Mouse (Mus musculus) gastrocnemius, postnatal 4 days (tissue): ENCODE results near the gene Lrfn2. TPM values are rescaled to one million over a fixed set of nuclear protein-coding genes. Genes with fewer than 3 reads are reported as not detected.

Experiments used
- DNase-seq, 2 experiments: peaks; one replicate each; pipeline ENCODE4 v3.0.0; 2021 to 2022; ENCODE audit warnings: low spot score in 2 of 2, mixed read lengths in 2 of 2
- long read RNA-seq, 2 experiments: library from polyadenylated mRNA; stranded (forward); transcript quantifications; one replicate each; pipeline ENCODE4 v2.0.0; 2021
- total RNA-seq, 2 experiments: library from RNA; stranded (reverse); gene quantifications; 2 replicates each; pipeline ENCODE4 v1.2.3; 2021

Gene Lrfn2
- under 1 TPM; 0.65 to 0.74 TPM for total RNA-seq
- long read RNA-seq, experiment 1 = 0 reads
- long read RNA-seq, experiment 2 = 0 reads

- peak; percentile 63 to 78 for DNase-seq
These were observed at the start of gene Lrfn2 for GRCm38 (mm10) chr17:48931621-48932405. TSS of gene Lrfn2 (plus strand) at chr17:48932379.

DNA sequence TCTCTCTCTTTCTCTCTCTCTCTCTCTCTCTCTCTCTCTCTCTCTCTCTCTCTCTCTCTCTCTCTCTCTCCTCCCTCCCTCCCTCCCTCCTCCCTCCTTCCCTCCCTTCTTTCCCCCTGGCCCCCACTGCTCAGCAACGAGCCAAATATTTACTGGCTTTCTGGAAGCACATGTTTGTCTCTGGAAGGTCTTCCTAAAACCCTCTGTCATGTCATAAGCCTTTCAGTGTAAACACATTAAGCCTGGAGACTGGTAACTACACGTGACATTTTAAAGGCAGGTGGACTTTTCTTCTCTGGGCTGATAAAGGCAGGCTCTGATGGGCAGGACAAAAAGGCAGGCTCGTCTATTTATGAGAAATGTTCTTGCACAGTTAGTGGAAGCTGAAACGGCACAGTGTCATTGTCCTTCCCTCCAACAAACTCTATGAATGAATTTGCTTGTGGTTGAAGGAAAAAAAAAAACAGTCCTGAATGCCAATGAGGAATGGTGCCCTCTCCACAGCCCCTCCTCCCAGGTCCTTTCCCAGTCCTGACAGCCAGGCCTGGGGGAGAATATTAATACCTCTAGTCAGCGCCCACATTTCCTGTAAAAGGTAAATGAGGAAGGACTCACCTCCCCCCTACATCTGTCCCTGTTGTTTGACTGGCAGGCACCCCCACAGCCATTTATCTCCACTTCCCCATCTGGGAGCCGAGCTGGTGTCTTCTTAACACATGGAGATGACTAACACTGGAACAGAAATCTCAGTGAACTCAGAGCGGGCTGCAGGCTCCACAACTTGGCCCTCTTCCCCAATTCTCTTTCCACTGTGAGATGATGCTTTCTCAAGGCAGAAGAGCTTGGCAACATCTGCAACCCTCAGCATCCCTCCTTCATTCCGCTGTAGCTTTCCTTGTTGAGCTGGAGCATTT is 44.5 kb upstream of the Lrfn2 start:
- DNase-seq = no peak

DNA sequence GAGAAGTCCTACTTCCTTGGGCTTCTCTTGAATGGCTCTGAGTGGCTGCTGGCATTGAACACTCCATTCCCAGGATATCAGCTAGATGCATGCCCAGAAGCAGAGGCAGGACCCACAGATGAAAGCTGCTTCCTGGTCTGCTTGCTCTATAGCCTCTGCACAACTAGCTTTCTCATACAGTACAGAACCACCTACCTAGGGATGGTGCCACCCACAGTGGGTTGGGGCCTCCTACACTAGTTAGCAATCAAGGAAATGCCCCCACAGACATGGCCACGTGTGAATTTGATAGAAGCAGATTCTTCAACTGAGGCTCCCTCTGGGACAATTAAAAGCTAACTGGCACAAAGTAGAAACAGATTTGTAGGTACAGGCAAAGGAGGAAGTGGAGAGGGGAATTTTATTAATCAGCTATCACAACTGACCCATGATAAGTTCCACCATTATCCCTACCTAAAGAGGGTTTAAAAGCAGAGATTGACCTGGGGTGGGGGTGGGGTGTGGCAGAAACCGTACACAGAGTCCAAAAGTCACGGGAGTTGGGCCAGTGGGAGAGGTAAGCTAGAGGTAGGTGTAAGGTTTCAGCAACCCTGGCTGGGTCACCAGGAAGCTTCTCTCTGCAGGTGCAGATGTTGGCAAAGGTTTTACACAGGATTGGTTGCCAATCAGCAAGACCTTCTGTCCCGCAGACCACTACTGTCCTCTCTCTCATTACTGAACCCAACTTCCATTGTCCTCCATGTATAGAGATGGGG is 26.7 kb upstream of the Lrfn2 start:
- DNase-seq = no peak

DNA sequence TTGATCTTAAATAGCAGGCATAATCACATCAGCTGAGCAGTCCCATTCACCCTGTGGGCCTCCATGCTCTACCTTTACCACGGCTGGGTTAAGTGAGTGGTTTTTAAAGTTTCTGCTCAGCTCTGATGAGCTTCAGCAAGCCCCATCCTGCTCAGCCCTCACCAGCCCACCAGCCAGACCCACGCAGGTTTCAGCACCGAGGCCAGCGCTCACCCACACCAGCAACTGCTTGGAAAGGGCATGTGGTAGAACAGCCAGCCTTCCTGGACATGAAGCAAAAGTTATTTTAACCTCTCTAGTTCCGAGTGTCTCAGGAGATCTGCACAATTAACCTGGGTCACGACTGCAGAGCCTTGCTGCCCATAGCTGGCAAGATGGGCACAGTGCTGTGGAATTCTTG is 18.7 kb upstream of the Lrfn2 start:
- no peak for DNase-seq

DNA sequence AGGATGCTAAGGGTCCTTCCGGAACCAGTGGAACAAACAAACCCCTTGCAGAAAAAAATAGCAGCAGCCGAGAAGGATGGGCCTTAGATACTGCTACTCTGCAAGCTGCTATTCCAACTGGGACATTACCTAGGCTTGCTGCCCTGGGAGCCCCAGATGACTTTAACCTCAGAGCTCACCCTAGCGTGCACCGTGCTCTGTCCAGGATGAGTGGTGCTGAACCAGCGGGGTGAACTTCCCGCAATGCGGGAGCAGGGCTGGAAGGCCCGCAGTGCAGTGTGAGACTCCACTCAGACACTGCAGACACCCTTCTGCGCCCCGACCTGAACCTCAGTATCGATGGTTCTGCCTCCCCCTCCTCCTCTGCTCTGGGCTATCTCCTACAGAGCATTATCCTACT is 14.8 kb upstream of the Lrfn2 start:
- DNase-seq = peak in 1 of 2 experiments; percentile 29

GRCm38 (mm10) chr17:48918458-48918857 is 13.7 kb upstream of the Lrfn2 start:
- DNase-seq = no peak

DNA sequence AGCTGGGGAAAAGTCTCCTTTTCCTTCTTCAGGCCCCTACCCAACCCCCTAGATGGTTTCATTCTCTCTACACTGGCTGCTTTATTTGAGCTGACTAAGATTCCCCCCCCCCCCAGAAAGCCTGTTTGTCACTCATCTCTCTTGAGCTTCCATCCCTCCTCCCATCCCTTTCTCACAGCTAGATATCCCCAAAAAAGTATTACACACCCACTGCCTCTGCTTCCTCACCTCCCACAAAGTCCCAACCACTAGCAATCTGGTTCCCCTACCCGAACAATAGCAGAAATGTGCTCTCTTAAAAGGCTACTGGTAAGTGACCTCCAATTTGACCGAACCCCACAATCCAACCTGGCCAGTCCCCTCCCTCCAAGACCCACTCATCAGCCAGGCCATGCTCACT is 9.3 kb upstream of the Lrfn2 start:
- DNase-seq = no peak

DNA sequence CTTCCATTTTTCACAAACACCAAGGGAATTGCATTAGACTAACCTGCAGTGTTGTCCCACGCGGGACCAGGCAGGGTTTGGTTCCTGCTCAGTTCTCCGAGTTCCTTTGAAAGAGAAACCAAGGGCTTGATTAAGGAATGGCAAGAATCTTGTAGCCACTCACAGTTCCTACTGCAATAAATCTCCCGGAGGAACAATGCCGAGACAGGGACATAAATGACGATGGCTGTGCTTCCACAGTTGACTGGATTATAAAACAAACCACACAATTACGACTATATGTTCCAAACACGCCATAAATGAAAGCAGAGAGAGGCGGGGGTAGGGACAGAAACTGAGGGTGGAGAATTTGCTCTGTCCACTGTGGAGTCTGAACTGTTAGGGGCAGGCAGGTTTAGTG is 6.8 kb upstream of the Lrfn2 start:
- DNase-seq = no peak

GRCm38 (mm10) chr17:48930994-48931393 is 1.2 kb upstream of the Lrfn2 start:
- no peak for DNase-seq

- DNase-seq = peak in 1 of 2 experiments; percentile 28
These were observed 277 bp downstream of the Lrfn2 start for GRCm38 (mm10) chr17:48932406-48932906.

GRCm38 (mm10) chr17:48932916-48933315 is 737 bp downstream of the Lrfn2 start:
- no peak for DNase-seq

DNA sequence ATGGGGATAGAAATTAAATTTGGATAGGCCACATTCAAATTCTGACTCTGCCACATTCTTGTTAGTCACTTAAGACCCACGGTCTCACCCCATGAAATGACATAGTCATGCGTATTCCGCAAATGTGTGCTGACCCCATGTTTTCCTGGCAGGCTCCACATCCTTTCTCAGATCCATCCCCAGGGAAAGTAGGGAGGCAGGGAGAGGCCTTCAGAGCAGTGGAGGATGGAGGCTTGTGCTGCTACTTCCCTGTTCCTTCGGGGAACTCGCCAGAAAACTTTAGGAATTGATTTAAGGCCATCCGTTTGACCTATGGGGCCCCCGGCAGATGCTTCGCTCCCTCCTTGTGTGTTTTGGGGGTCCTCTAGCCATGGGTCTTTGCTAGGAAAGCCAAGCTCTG is 3.0 kb downstream of the Lrfn2 start:
- DNase-seq = no peak

GRCm38 (mm10) chr17:48936445-48937141 is 4.4 kb downstream of the Lrfn2 start:
- DNase-seq = no peak

- no peak for DNase-seq
These were observed 6.6 kb downstream of the Lrfn2 start for GRCm38 (mm10) chr17:48938711-48939220.

- DNase-seq = no peak
These were observed 14.1 kb downstream of the Lrfn2 start for GRCm38 (mm10) chr17:48946315-48946714.

DNA sequence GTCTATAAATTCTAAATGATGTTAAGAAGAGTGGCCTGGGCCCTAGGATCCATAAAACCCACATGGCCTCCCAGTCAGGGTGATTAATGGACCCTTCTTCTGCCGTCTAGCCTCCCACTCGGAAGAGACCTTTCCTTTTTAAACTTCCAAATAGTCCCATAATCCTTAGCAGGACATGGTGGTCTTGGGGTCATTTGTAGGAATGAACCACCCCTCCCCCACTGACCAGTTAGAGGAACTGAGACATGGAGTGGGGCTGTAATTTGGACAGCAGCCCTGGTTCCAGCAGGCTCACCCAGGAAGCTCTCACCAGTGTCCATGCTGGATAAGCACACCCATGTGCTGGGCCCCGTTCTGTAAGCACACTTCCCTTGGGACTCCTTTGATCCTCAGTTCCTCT is 14.6 kb downstream of the Lrfn2 start:
- DNase-seq = no peak

DNA sequence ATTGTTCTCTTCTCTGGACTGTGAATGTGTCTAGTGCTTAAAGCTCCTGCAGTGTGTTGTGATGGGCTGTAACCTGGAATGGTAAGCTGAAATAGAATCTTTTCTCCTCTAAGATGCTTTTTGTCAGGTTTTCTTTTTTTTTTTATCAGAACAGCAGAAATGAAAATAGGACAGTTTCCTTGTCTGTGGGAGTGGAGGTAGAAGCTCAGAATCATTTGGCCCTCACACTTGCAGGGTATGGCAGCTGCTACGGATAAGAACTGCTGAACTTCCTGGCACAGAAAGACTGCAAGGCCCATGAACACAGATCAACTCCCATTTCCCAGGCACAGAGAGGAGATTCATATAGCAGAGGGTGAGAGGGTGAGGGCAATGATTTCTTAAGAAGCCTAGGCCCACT is 19.1 kb downstream of the Lrfn2 start:
- DNase-seq = no peak

DNA sequence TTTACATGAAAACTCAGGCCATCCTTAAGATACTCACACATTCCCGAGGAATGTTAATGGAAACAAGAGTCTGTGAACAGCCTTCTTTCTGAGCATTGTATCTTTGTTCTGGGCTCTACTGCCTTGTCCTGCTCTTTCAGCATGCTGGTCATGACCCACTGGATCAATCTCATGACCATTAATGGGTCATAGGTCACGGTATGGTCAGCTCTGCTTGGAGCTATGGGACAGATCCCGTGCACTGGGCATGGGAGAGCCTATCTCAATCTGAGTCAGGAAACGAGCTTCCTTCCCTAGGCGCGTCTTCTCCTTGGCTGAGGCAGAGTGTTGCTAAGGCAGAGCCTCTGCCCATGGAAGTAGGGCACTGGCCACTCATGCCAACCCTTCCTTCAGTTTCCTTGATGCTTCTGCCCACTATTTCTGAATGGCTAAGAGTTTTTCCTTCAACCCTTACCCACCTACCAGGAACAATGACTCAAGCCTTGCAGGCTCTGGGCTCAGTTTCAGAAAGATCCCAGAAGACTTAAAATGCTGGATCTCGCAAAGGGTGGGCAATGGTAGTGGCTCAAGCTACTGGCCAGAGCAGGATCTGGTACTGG is 24.0 kb downstream of the Lrfn2 start:
- DNase-seq = no peak

- peak in 1 of 2 experiments; percentile 50 for DNase-seq
These were observed 28.1 kb downstream of the Lrfn2 start for GRCm38 (mm10) chr17:48960161-48960698.

DNA sequence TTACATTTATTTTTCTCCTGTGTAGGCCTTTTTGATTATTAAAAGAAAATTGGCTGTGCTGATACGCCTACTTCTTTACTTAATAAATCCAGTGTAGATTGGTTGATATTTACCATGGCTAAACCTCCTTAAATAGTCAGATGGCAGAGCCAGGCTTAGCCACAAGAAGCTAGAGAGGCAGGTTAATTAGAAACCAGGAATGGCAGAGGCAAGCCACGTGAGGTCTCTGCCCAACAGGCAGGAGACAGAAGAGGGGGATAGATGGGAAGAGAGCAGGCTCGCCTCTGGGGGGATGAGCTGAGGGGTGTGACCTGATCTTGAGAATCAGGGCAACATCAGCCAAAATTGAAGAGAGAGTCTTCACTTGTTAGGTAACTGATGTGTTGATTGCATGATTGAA is 30.5 kb downstream of the Lrfn2 start:
- no peak for DNase-seq
